Mouse (Mus musculus) ES-Bruce4 (cell line): ENCODE results near the gene Tctex1d4. TPM values are rescaled to one million over a fixed set of nuclear protein-coding genes. Genes with fewer than 3 reads are reported as not detected.
A peak's percentile ranks its signal among the peaks of the same experiment; 100 is the strongest.

Source experiments
- H3K27ac ChIP-seq: 2 replicates; pipeline ENCODE4 v1.5.1; 2012; ENCODE audit warnings: low read length, inconsistent platforms; ENCODE audit not compliant: insufficient read depth
- H3K27me3 ChIP-seq: 2 replicates; pipeline ENCODE4 v1.6.1; 2012; ENCODE audit warnings: mild to moderate bottlenecking, low read length, inconsistent platforms; ENCODE audit not compliant: control insufficient read depth, poor library complexity, insufficient read depth, severe bottlenecking
- H3K36me3 ChIP-seq: 2 replicates; pipeline ENCODE4 v1.6.1; 2012; ENCODE audit warnings: inconsistent platforms, mild to moderate bottlenecking, low read length, moderate library complexity; ENCODE audit not compliant: control insufficient read depth, poor library complexity, insufficient read depth, severe bottlenecking
- H3K4me1 ChIP-seq: one replicate; pipeline ENCODE4 v1.8.1; 2011; ENCODE audit warnings: low read length; ENCODE audit not compliant: control insufficient read depth, insufficient read depth
- H3K4me3 ChIP-seq: 2 replicates; pipeline ENCODE4 v1.5.1; 2011; ENCODE audit warnings: low read depth, mild to moderate bottlenecking, low read length
- H3K9ac ChIP-seq: 2 replicates; pipeline ENCODE4 v1.6.1; 2012; ENCODE audit warnings: low read depth, mild to moderate bottlenecking, inconsistent platforms; ENCODE audit not compliant: poor library complexity, severe bottlenecking
- H3K9me3 ChIP-seq: replicated peaks from 2 replicates; pipeline ENCODE4 v1.6.1; 2012; ENCODE audit warnings: mild to moderate bottlenecking, low read length, inconsistent platforms; ENCODE audit not compliant: control insufficient read depth, poor library complexity, insufficient read depth, severe bottlenecking
- CTCF ChIP-seq: IDR thresholded peaks from one replicate; pipeline ENCODE4 v1.8.1; 2011; ENCODE audit warnings: low read depth, low read length
- EP300 ChIP-seq: IDR thresholded peaks from 2 replicates; pipeline ENCODE4 v1.6.1; 2011; ENCODE audit warnings: low read depth, low read length; ENCODE audit not compliant: insufficient read depth
- POLR2A ChIP-seq: IDR thresholded peaks from one replicate; pipeline ENCODE4 v1.8.1; 2011; ENCODE audit warnings: low read length; ENCODE audit not compliant: insufficient read depth
- polyA plus RNA-seq: library from polyadenylated mRNA; stranded (reverse); fragments of >200 nt; gene quantifications from 2 replicates; pipeline ENCODE4 v1.2.4, GENCODE M21; 2011; ENCODE audit warnings: low read depth; ENCODE audit not compliant: missing spikeins, insufficient read depth, insufficient read length

Gene Tctex1d4
- polyA plus RNA-seq, 1 experiment = not detected

GRCm38 (mm10) chr4:117113237-117113636 lies 13.4 kb upstream of the Tctex1d4 start:
- H3K4me1 ChIP-seq = no peaks in the 10 kb centered on the region
- no peak overlapping the region for H3K4me3 ChIP-seq
- H3K9ac ChIP-seq = no peak overlapping the region
- H3K9me3 ChIP-seq = no peaks in the 10 kb centered on the region
- H3K27ac ChIP-seq = no peak overlapping the region
- no peaks in the 10 kb centered on the region for H3K27me3 ChIP-seq
- TF ChIP-seq EP300 = no peak
- TF ChIP-seq CTCF = peak; percentile 53
- peaks cover 3% of the 10 kb centered on the region; the same call in 1 of the 2 replicates for H3K36me3 ChIP-seq

- Histone ChIP-seq H3K36me3 (peaks cover 7% of the 10 kb centered on the region; the same call in 1 of the 2 replicates), H3K27ac (no peak overlapping the region), H3K9ac (no peak overlapping the region), H3K9me3 (no peaks in the 10 kb centered on the region), H3K27me3 (no peaks in the 10 kb centered on the region), H3K4me3 (no peak overlapping the region), H3K4me1 (no peaks in the 10 kb centered on the region)
- TF ChIP-seq EP300 (no peak), CTCF (no peak), POLR2A (no peak)
These were observed 11.0 kb upstream of the Tctex1d4 start for GRCm38 (mm10) chr4:117115592-117115991.

DNA sequence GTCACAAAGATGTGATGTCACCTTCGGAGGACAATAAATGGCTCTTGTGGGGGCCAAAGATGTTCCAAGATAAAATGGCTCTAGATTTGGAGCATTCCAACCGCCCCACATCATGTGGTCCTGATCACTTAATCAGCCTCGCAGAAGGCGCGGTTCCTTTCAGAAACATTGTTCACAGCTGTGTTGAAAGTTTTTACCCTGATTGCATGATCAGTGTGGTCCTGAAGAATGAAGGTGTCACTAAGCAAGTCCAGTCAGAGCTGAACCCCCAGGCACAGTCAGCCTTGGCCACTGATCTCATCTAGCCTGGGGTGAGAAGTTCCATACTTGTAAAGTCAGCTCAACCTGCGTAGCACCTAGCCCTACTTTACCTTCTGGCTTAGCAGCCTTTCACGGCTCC lies 8.7 kb upstream of the Tctex1d4 start:
- Histone ChIP-seq H3K4me1 (peaks cover 2% of the 10 kb centered on the region), H3K27ac (no peak overlapping the region), H3K4me3 (no peak overlapping the region), H3K9me3 (no peaks in the 10 kb centered on the region), H3K27me3 (no peaks in the 10 kb centered on the region), H3K9ac (no peak overlapping the region), H3K36me3 (peaks cover 7% of the 10 kb centered on the region; the same call in 1 of the 2 replicates)
- TF ChIP-seq POLR2A (no peak), CTCF (no peak), EP300 (no peak)

- peaks cover 2% of the 10 kb centered on the region for H3K4me1 ChIP-seq
- H3K4me3 ChIP-seq = peak overlapping the region; percentile 90
- H3K9me3 ChIP-seq = no peaks in the 10 kb centered on the region
- peak overlapping the region; percentile 97 for H3K27ac ChIP-seq
- TF ChIP-seq POLR2A = no peak
- no peak for TF ChIP-seq EP300
- no peak for TF ChIP-seq CTCF
- H3K27me3 ChIP-seq = no peaks in the 10 kb centered on the region
- H3K36me3 ChIP-seq = peaks cover 4% of the 10 kb centered on the region; the same call in 1 of the 2 replicates
- H3K9ac ChIP-seq = peak overlapping the region; percentile 82
These were observed 7.0 kb upstream of the Tctex1d4 start for GRCm38 (mm10) chr4:117119636-117120035.

DNA sequence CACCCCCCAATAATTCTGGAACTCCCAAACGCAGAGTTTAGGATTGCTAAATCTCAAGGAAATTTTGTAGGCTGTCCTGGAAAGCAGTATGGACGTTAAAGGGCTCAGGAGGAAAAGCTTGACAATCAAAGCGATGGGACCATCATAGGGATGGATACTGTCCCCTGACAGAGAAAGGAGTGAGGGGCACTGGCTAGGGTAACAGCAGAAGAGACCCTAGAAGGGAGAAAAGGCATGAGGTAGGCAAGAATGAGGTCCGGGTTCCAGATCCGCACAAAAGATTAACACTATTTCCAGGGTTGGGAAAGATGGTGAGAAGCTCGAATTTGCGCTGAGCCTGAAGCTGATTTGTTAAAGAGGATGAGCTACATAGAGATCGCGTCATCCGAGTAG lies 6.5 kb upstream of the Tctex1d4 start:
- H3K4me1 ChIP-seq = peaks cover 2% of the 10 kb centered on the region
- H3K9me3 ChIP-seq = no peaks in the 10 kb centered on the region
- H3K27ac ChIP-seq = peak overlapping the region; percentile 97
- TF ChIP-seq POLR2A (no peak), EP300 (no peak), CTCF (no peak)
- no peaks in the 10 kb centered on the region for H3K27me3 ChIP-seq
- peaks cover 4% of the 10 kb centered on the region; the same call in 1 of the 2 replicates for H3K36me3 ChIP-seq
- H3K4me3 ChIP-seq = peak overlapping the region; percentile 90
- H3K9ac ChIP-seq = peak overlapping the region; percentile 82

- H3K9me3 ChIP-seq = no peaks in the 10 kb centered on the region
- H3K4me1 ChIP-seq = peaks cover 2% of the 10 kb centered on the region
- peak overlapping the region; percentile 97 for H3K27ac ChIP-seq
- peaks cover 4% of the 10 kb centered on the region; the same call in 1 of the 2 replicates for H3K36me3 ChIP-seq
- H3K4me3 ChIP-seq = peak overlapping the region; percentile 90
- no peaks in the 10 kb centered on the region for H3K27me3 ChIP-seq
- H3K9ac ChIP-seq = peak overlapping the region; percentile 82
- TF ChIP-seq POLR2A (peak; percentile 48), EP300 (peak; percentile 46; the same call in 1 of the 2 replicates), CTCF (peak; percentile 82)
These were observed 5.9 kb upstream of the Tctex1d4 start for GRCm38 (mm10) chr4:117120445-117121414.
